Mouse (Mus musculus) lung, postnatal 14 days (tissue): ENCODE measurements around the gene Usp22.
"Not testable (repeated sequence)": the region's sequence is repeated elsewhere in the genome, so short reads cannot be mapped to it uniquely, and the experiment has no call there.

Source experiments
- DNase-seq: peaks from one replicate; pipeline ENCODE4 v3.0.0; 2021

The Usp22 gene

GRCm38 (mm10) chr11:61174821-61175658 is at the start of gene Usp22:
Usp22 (minus strand) TSS chr11:61175055.
- DNase-seq, result peak; percentile 99

- DNase-seq, result no peak
These were observed 49.4 kb upstream of the Usp22 start for GRCm38 (mm10) chr11:61224234-61224744.

- peak; percentile 20 for DNase-seq
These were observed 48.3 kb upstream of the Usp22 start for GRCm38 (mm10) chr11:61222971-61223745.

GRCm38 (mm10) chr11:61222007-61222406 is 47.2 kb upstream of the Usp22 start:
- no peak for DNase-seq

GRCm38 (mm10) chr11:61220156-61220881 is 45.5 kb upstream of the Usp22 start:
- no peak for DNase-seq

- DNase-seq, result no peak
These were observed 41.1 kb upstream of the Usp22 start for GRCm38 (mm10) chr11:61215936-61216335.

- DNase-seq, result no peak
These were observed 37.2 kb upstream of the Usp22 start for GRCm38 (mm10) chr11:61212102-61212501.

- no peak for DNase-seq
These were observed 33.5 kb upstream of the Usp22 start for GRCm38 (mm10) chr11:61208316-61208715.

- no peak for DNase-seq
These were observed 32.8 kb upstream of the Usp22 start, which contains the start of gene Aldh3a1 for GRCm38 (mm10) chr11:61207487-61208246. Aldh3a1 (plus strand) TSS chr11:61207537.

- no peak for DNase-seq
These were observed 31.3 kb upstream of the Usp22 start for GRCm38 (mm10) chr11:61206136-61206535.

- no peak for DNase-seq
These were observed 30.5 kb upstream of the Usp22 start for GRCm38 (mm10) chr11:61205167-61205950.

GRCm38 (mm10) chr11:61202810-61203209 is 28.0 kb upstream of the Usp22 start:
- no peak for DNase-seq

GRCm38 (mm10) chr11:61202186-61202585 is 27.3 kb upstream of the Usp22 start:
- DNase-seq, result no peak

- no peak for DNase-seq
These were observed 24.9 kb upstream of the Usp22 start for GRCm38 (mm10) chr11:61199620-61200362.

- no peak for DNase-seq
These were observed 23.1 kb upstream of the Usp22 start for GRCm38 (mm10) chr11:61197935-61198334.

- DNase-seq, result no peak
These were observed 21.9 kb upstream of the Usp22 start for GRCm38 (mm10) chr11:61196616-61197353.

GRCm38 (mm10) chr11:61193392-61193791 is 18.5 kb upstream of the Usp22 start:
- peak; percentile 92 for DNase-seq

GRCm38 (mm10) chr11:61192779-61193178 is 17.9 kb upstream of the Usp22 start:
- DNase-seq, result no peak

- DNase-seq, result not testable (repeated sequence)
These were observed 17.3 kb upstream of the Usp22 start for GRCm38 (mm10) chr11:61192123-61192522.

- DNase-seq, result no peak
These were observed 15.9 kb upstream of the Usp22 start for GRCm38 (mm10) chr11:61190776-61191175.
